Mouse (Mus musculus): ENCODE measurements around the gene Cited2.
A peak's percentile ranks its signal among the peaks of the same experiment; 100 is the strongest.

Cited2 gene

DNA sequence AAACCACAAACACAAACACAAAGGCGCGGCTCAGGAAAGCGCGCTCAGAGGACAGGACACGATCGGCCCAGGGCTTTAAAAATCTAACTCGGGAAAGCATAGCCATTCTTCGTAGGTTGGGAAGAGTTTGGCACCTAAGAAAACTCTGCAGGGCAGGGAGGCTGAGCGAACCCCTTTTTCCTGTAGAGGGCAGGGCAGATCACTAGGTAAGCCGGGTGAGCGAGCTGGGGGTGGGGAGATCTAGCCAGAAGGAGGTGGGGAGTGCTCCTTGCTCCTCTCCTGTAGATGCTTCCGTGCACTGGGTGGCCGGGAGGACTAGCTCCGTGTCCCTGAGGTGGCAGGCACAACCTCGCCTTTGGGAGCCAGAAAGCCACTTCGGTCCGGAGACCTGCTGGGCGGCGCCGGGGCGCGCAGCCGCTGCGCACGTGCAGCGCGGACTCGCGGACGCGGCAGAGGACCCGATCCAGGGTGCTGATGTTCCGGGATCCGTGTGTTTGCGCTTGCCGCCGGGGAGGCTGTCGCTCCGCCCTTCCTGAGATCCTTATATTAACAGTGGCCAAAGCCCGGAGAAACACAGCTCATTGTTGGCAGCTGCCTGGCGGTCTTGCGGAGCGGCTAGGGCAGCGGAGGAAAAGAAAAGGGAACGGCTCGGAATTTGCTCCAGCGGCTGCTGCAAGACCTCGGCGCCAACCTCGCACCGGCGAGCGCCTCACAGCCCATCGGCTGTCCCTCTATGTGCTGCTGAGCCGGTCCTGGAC, at the start of gene Cited2:
TSS of gene Cited2 (plus strand) at position 566 of the 758 bp plus-strand sequence.
- DNase-seq = peak; percentile 100

- DNase-seq = no peak
Measured at GRCm38 (mm10) chr10:17674454-17674853, 48.6 kb upstream of the Cited2 start.

DNA sequence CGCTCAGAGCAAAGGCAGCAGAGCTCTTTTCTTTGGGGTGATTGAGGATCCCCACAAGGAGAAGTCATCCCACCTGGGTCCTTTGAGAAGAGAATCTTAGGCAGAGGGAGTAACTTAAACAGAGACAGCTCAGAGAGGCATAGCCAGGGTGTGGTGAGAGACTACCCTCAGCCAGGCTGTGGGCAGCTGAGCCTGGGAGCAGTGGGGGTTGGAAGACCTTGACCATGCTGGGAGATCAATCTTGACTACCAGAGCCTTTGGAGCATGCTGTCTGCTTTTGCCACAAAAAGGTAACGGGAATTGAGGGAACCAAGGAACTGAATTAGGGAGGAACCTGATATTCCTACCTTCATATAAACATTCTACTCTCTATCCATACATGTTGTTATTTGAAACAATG, 48.1 kb upstream of the Cited2 start:
- no peak for DNase-seq

DNA sequence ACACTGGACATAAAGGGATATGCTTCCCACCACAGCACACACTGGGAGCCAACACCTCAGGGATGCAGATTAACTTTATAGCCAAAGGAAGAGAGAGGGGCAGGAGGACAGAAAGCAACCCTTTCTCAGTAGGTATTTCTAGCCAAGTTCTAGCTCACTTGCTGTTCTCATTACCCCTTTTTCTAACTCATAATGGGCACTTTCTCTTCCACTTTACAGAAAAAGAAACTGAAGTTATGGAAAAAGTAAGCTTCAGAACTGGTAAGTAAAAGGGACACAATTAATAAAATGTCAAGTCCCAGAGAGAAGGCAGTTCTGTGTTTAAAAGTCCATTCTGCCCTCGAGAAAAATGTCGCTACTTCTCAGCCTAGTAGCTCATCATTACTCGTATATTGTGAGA, 46.6 kb upstream of the Cited2 start:
- DNase-seq = no peak

GRCm38 (mm10) chr10:17677308-17677707, 45.7 kb upstream of the Cited2 start:
- no peak for DNase-seq

- DNase-seq = no peak
Measured at GRCm38 (mm10) chr10:17680432-17681382, 42.3 kb upstream of the Cited2 start.

GRCm38 (mm10) chr10:17681386-17681785, 41.6 kb upstream of the Cited2 start:
- no peak for DNase-seq

DNA sequence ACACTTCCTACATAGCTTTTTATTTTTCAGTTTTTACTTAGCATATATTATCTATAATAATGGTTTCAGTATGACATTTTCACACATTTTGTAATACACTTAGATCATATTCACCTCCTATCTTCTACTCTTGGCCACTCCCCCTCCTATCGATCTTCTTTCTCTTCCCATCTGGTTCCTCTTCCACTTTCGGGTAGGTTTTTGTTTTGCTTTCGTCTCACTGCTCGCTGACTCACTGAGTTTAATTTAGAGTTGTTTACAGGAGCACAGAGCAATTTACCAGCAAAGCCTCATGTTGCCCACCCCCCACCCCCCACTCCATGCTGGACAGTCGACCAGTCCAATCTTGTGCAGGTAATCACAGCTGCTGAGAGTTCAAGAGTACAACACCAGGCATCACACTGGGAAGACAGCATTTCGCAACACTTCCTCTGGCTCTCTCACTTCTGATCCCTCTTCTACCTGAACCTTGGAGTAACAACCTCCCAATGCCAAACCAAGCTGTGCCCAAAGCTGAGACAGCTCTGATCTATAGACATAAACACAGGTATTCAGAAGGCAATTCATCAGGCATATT, 39.1 kb upstream of the Cited2 start:
- DNase-seq = no peak

GRCm38 (mm10) chr10:17689806-17690205, 33.2 kb upstream of the Cited2 start:
- no peak for DNase-seq

DNA sequence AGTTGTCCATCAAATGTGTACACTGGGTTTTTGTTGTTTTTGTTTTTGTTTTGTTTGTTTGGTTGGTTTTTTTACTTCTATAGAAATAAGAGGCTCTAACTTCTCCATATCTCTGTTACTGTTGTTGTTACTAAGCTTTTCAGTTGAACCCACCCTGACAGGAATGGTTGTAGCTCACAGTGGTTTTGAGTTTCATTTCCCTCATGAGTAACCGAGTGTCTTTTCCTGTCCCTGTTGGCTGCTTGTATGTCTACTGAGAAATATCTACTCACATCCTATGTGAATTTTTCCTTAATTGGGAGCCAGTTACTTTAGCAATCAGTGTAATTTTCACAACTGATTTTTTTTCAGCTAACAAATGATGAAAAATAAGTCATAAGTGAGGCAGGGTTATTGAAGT, 31.3 kb upstream of the Cited2 start:
- DNase-seq = no peak

- no peak for DNase-seq
Measured at GRCm38 (mm10) chr10:17695801-17696200, 27.2 kb upstream of the Cited2 start.

GRCm38 (mm10) chr10:17697376-17698265, 25.4 kb upstream of the Cited2 start:
- no peak for DNase-seq

- no peak for DNase-seq
Measured at GRCm38 (mm10) chr10:17705466-17705973, 17.5 kb upstream of the Cited2 start.

DNA sequence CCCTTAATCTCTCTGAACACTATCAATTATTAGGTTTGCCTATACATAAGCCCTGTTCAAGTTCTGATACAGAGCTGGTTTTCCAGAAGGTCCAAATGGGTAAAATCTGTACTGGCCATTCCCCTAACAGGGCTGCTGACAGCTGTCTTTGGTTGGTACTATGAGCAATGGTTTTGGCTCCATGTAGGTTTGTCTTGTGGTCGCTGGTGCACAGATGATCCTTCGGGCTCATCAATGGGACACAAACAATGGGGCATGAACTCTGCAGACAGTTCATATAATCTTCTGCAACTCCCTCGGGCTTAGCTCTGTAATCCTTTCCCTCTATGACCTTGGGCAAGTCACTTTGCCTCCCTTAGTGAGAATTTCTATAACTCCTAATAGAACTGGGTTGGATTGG, 12.3 kb upstream of the Cited2 start:
- DNase-seq = no peak

DNA sequence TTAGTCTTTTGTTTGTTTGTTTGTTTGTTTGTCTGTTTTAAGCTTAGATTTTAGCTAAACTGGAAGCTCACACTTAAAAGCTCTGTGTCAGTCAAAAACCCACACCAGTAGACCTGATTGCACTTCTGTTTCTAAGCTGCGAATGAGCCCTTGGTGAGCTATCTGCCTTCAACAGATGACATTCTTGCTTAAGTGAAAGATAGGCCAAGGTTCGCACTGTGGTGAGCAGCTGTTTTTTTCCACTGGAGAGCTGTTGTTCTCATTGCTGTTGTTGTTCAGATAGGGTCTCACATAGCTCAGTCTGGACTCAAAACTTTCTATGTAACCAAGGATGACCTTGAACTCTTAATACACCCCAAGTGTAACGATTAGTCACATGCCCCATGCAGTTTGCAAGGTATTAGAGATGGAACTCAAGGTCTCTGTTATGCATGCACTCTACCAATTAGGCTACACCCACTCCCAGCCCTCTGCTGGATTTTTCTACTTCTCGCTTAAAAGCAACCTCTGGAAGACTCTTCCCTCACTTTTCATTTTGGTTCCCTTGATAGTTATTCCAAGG, 3.9 kb upstream of the Cited2 start:
- DNase-seq = no peak

- DNase-seq = no peak
Measured at GRCm38 (mm10) chr10:17719646-17720045, 3.4 kb upstream of the Cited2 start.

- DNase-seq = no peak
Measured at GRCm38 (mm10) chr10:17720891-17721601, 2.0 kb upstream of the Cited2 start.

GRCm38 (mm10) chr10:17721602-17722121, 1.4 kb upstream of the Cited2 start:
- no peak for DNase-seq

- DNase-seq = peak; percentile 97
Measured at GRCm38 (mm10) chr10:17722158-17722557, 860 bp upstream of the Cited2 start.

GRCm38 (mm10) chr10:17723421-17723841, 413 bp downstream of the Cited2 start:
- DNase-seq = no peak

Measured in cerebellum, adult 8-10 months (tissue).